Mouse (Mus musculus) MN1 (cell line): ENCODE measurements around the gene Dicer1.

Source experiments
- DNase-seq: peaks from one replicate; pipeline ENCODE4 v3.0.0-alpha.2; 2016; ENCODE audit warnings: low spot score

Gene Dicer1

GRCm38 (mm10) chr12:104677371-104677924 is 74.3 kb downstream of the Dicer1 start:
- DNase-seq: no peak

GRCm38 (mm10) chr12:104676535-104677370 is 75.0 kb downstream of the Dicer1 start:
- DNase-seq: no peak

- DNase-seq: no peak
Observed at GRCm38 (mm10) chr12:104672976-104673375, 78.8 kb downstream of the Dicer1 start.

- no peak for DNase-seq
Observed at GRCm38 (mm10) chr12:104672406-104672805, 79.3 kb downstream of the Dicer1 start.

- DNase-seq: no peak
Observed at GRCm38 (mm10) chr12:104667846-104668245, 83.9 kb downstream of the Dicer1 start.

GRCm38 (mm10) chr12:104665951-104666350 is 85.8 kb downstream of the Dicer1 start:
- DNase-seq: no peak

GRCm38 (mm10) chr12:104665521-104665920 is 86.2 kb downstream of the Dicer1 start:
- DNase-seq: peak; percentile 10

- no peak for DNase-seq
Observed at GRCm38 (mm10) chr12:104656146-104656545, 95.6 kb downstream of the Dicer1 start.

- no peak for DNase-seq
Observed at GRCm38 (mm10) chr12:104655006-104655405, 96.7 kb downstream of the Dicer1 start.

- DNase-seq: no peak
Observed at GRCm38 (mm10) chr12:104652021-104652420, 99.7 kb downstream of the Dicer1 start.

- DNase-seq: no peak
Observed at GRCm38 (mm10) chr12:104651269-104651668, 100.5 kb downstream of the Dicer1 start.

- DNase-seq: no peak
Observed at GRCm38 (mm10) chr12:104650510-104651260, 101.1 kb downstream of the Dicer1 start.

- no peak for DNase-seq
Observed at GRCm38 (mm10) chr12:104648366-104648765, 103.4 kb downstream of the Dicer1 start.

GRCm38 (mm10) chr12:104642337-104642736 is 109.4 kb downstream of the Dicer1 start:
- no peak for DNase-seq

- no peak for DNase-seq
Observed at GRCm38 (mm10) chr12:104640934-104641333, 110.8 kb downstream of the Dicer1 start.

GRCm38 (mm10) chr12:104638156-104638555 is 113.6 kb downstream of the Dicer1 start:
- DNase-seq: no peak
